Mouse (Mus musculus): ENCODE results near the gene Gnaq. TPM values are rescaled to one million over a fixed set of nuclear protein-coding genes. Genes with fewer than 3 reads are reported as not detected.

The Gnaq gene
- total RNA-seq, 1 experiment: 17.8 TPM

DNA sequence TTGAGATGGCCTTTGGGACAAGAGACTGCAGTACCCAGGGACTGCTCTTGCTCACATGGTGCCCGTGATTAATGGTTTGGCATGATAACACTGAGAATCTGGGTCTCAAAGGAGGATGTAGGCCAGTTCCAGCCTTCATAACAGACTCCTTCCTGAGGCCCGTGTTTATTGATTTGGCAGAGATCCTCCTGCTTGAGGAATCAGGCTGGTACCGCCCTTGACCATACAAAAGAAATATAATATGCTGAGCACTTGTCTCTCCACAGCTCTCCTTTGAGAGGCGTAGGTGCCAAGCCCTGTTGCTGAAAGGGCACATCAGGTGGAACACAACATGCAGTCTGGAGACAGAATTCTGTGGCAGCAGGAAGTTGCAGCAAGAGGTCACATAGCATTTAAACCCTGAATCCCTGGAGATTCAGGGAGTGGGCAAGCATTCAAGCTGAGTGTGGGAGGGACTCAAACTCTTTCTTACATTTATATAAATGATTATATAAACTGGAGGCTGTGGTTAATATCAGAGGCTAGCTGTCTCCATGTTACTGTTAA lies 36.1 kb downstream of the Gnaq start:
- H3K36me3 ChIP-seq (ENCODE audit: control insufficient read depth, insufficient read depth, low read length, poor library complexity, severe bottlenecking): no peaks in the 10 kb centered on the region
- H3K27ac ChIP-seq (ENCODE audit: insufficient read depth, low read depth, low read length, poor library complexity, severe bottlenecking): no peak overlapping the region
- no peak overlapping the region for H3K4me3 ChIP-seq (ENCODE audit: insufficient read depth in 1 of 2, low read depth in 1 of 2, low read length in 2 of 2, poor library complexity in 1 of 2, severe bottlenecking in 1 of 2)
- no peak for TF ChIP-seq ZC3H11A (IDR thresholded peaks at IDR 0.05; ENCODE audit: borderline replicate concordance, low read depth, low read length)
- no peak for TF ChIP-seq HCFC1 (IDR thresholded peaks at IDR 0.05; ENCODE audit: borderline replicate concordance, insufficient read depth, low read length)
- no peak for TF ChIP-seq MAFK (IDR thresholded peaks at IDR 0.05; ENCODE audit: insufficient read depth, low read depth, low read length)
- no peak for TF ChIP-seq ZNF384 (IDR thresholded peaks at IDR 0.05; ENCODE audit: low read depth, low read length)
- TF ChIP-seq CHD2 (IDR thresholded peaks at IDR 0.05; ENCODE audit: low read depth, low read length): no peak
- H3K4me1 ChIP-seq (ENCODE audit: control insufficient read depth in 2 of 2, insufficient read depth in 2 of 2, low read length in 2 of 2, poor library complexity in 1 of 2): peaks cover 2 to 3% of the 10 kb centered on the region in 2 experiments; a peak in 2 of 4 replicates
- in situ Hi-C loops (cut with MboI; ENCODE audit: low sequenced_read_pairs in 2 of 2, unreplicated experiment in 2 of 2): no loop called here
- no peak overlapping the region for H3K9ac ChIP-seq (ENCODE audit: insufficient read depth, low read depth, low read length, poor library complexity, severe bottlenecking)
- no peak for DNase-seq (ENCODE audit: low read depth, low spot score)
- no peaks in the 10 kb centered on the region for H3K9me3 ChIP-seq (ENCODE audit: control insufficient read depth, insufficient read depth, low read depth, low read length)

DNA sequence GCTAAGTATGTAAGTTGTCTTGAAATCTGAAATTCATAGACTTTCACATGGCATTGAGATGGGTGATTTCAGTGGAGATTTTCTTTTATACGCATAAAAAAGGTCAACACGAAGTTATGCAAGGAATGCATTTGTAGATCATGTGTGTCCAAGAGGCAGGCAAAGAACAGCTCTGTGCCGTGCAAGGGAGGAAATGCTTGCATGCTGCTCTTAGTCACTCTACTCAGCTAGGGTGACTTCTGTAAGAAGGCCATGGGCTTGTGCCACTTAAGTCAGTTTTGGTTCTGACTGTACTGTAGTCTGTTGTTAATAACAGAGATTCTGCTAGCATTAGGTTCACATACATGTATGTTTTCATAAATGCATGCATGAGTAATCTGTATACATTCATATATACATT lies 38.1 kb downstream of the Gnaq start:
- TF ChIP-seq HCFC1 (IDR thresholded peaks at IDR 0.05; ENCODE audit: borderline replicate concordance, insufficient read depth, low read length) (no peak), ZNF384 (IDR thresholded peaks at IDR 0.05; ENCODE audit: low read depth, low read length) (no peak), MAFK (IDR thresholded peaks at IDR 0.05; ENCODE audit: insufficient read depth, low read depth, low read length) (no peak), ZC3H11A (IDR thresholded peaks at IDR 0.05; ENCODE audit: borderline replicate concordance, low read depth, low read length) (no peak), CHD2 (IDR thresholded peaks at IDR 0.05; ENCODE audit: low read depth, low read length) (no peak)
- no peaks in the 10 kb centered on the region for H3K9me3 ChIP-seq (ENCODE audit: control insufficient read depth, insufficient read depth, low read depth, low read length)
- no peaks in the 10 kb centered on the region for H3K36me3 ChIP-seq (ENCODE audit: control insufficient read depth, insufficient read depth, low read length, poor library complexity, severe bottlenecking)
- DNase-seq (ENCODE audit: low read depth, low spot score): no peak
- H3K4me1 ChIP-seq (ENCODE audit: control insufficient read depth in 2 of 2, insufficient read depth in 2 of 2, low read length in 2 of 2, poor library complexity in 1 of 2): peaks cover 2 to 3% of the 10 kb centered on the region in 2 experiments; a peak in 2 of 4 replicates
- no peak overlapping the region for H3K27ac ChIP-seq (ENCODE audit: insufficient read depth, low read depth, low read length, poor library complexity, severe bottlenecking)
- in situ Hi-C loops (cut with MboI; ENCODE audit: low sequenced_read_pairs in 2 of 2, unreplicated experiment in 2 of 2): no loop called here
- H3K9ac ChIP-seq (ENCODE audit: insufficient read depth, low read depth, low read length, poor library complexity, severe bottlenecking): no peak overlapping the region
- H3K4me3 ChIP-seq (ENCODE audit: insufficient read depth in 1 of 2, low read depth in 1 of 2, low read length in 2 of 2, poor library complexity in 1 of 2, severe bottlenecking in 1 of 2): no peak overlapping the region

DNA sequence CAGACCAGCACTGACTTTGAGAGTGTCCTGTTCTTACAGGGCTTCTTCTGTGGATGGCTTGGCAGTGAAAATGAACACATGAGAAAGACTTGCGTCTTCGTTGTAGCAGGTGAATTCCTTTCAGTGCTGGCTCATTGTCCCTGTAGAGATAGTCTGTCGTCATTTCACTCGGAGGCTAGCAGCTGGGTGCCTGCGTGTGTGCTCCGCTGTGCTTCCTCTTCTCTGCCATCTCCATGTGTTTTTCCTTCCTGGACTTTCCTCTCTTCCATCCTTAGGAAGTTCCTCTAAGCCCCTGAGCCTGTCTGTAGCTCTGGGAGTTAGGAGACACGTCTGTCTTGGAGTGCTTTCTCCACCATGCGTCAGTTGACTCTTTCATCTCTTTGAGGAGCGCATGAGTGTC lies 41.1 kb downstream of the Gnaq start:
- Histone ChIP-seq H3K9ac (ENCODE audit: insufficient read depth, low read depth, low read length, poor library complexity, severe bottlenecking) (no peak overlapping the region), H3K4me1 (ENCODE audit: control insufficient read depth in 2 of 2, insufficient read depth in 2 of 2, low read length in 2 of 2, poor library complexity in 1 of 2) (peaks cover 0 to 6% of the 10 kb centered on the region in 2 experiments; a peak in 1 of 4 replicates), H3K4me3 (ENCODE audit: insufficient read depth in 1 of 2, low read depth in 1 of 2, low read length in 2 of 2, poor library complexity in 1 of 2, severe bottlenecking in 1 of 2) (no peak overlapping the region), H3K27ac (ENCODE audit: insufficient read depth, low read depth, low read length, poor library complexity, severe bottlenecking) (no peak overlapping the region), H3K9me3 (ENCODE audit: control insufficient read depth, insufficient read depth, low read depth, low read length) (no peaks in the 10 kb centered on the region), H3K36me3 (ENCODE audit: control insufficient read depth, insufficient read depth, low read length, poor library complexity, severe bottlenecking) (no peaks in the 10 kb centered on the region)
- no peak for TF ChIP-seq ZNF384 (IDR thresholded peaks at IDR 0.05; ENCODE audit: low read depth, low read length)
- no peak for TF ChIP-seq CHD2 (IDR thresholded peaks at IDR 0.05; ENCODE audit: low read depth, low read length)
- TF ChIP-seq MAFK (IDR thresholded peaks at IDR 0.05; ENCODE audit: insufficient read depth, low read depth, low read length): no peak
- TF ChIP-seq HCFC1 (IDR thresholded peaks at IDR 0.05; ENCODE audit: borderline replicate concordance, insufficient read depth, low read length): no peak
- TF ChIP-seq ZC3H11A (IDR thresholded peaks at IDR 0.05; ENCODE audit: borderline replicate concordance, low read depth, low read length): no peak
- in situ Hi-C loops (cut with MboI; ENCODE audit: low sequenced_read_pairs in 2 of 2, unreplicated experiment in 2 of 2): no loop called here
- DNase-seq (ENCODE audit: low read depth, low spot score): no peak

DNA sequence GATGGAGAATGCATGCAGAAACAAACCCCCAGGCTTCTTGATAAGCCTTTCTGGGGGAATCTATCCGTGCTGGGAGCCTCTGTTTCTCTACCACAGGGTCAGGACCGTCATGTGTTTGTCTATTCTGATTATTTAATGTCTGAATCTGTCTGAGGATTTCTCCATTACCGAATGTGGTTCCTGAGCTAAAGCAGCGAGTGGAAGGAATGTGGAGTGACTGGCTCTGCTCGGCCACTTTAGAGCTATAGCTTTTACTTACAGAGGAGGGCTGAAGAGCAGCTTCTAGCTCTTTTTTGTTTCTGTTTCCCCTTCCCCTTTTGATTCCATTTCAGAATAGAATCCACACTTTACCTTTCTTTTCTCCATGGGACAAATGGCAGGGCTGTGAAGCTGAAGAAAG lies 43.8 kb downstream of the Gnaq start:
- H3K9ac ChIP-seq (ENCODE audit: insufficient read depth, low read depth, low read length, poor library complexity, severe bottlenecking): no peak overlapping the region
- no peak overlapping the region for H3K27ac ChIP-seq (ENCODE audit: insufficient read depth, low read depth, low read length, poor library complexity, severe bottlenecking)
- no peak overlapping the region for H3K4me3 ChIP-seq (ENCODE audit: insufficient read depth in 1 of 2, low read depth in 1 of 2, low read length in 2 of 2, poor library complexity in 1 of 2, severe bottlenecking in 1 of 2)
- TF ChIP-seq CHD2 (IDR thresholded peaks at IDR 0.05; ENCODE audit: low read depth, low read length) (no peak), ZNF384 (IDR thresholded peaks at IDR 0.05; ENCODE audit: low read depth, low read length) (no peak), HCFC1 (IDR thresholded peaks at IDR 0.05; ENCODE audit: borderline replicate concordance, insufficient read depth, low read length) (no peak), ZC3H11A (IDR thresholded peaks at IDR 0.05; ENCODE audit: borderline replicate concordance, low read depth, low read length) (no peak), MAFK (IDR thresholded peaks at IDR 0.05; ENCODE audit: insufficient read depth, low read depth, low read length) (no peak)
- DNase-seq (ENCODE audit: low read depth, low spot score): no peak
- H3K36me3 ChIP-seq (ENCODE audit: control insufficient read depth, insufficient read depth, low read length, poor library complexity, severe bottlenecking): no peaks in the 10 kb centered on the region
- H3K4me1 ChIP-seq (ENCODE audit: control insufficient read depth in 2 of 2, insufficient read depth in 2 of 2, low read length in 2 of 2, poor library complexity in 1 of 2): peaks cover 0 to 6% of the 10 kb centered on the region in 2 experiments; a peak in 1 of 4 replicates
- H3K9me3 ChIP-seq (ENCODE audit: control insufficient read depth, insufficient read depth, low read depth, low read length): no peaks in the 10 kb centered on the region
- in situ Hi-C loops (cut with MboI; ENCODE audit: low sequenced_read_pairs in 2 of 2, unreplicated experiment in 2 of 2): no loop called here

Measured in ES-E14 (cell line).